Mouse (Mus musculus) bone marrow macrophage, adult 2 months (primary cell): ENCODE data around the gene Psmb3.

Experiments used
- CTCF ChIP-seq: IDR thresholded peaks from 2 replicates; pipeline ENCODE4 v1.5.1; 2012; ENCODE audit warnings: low read depth, mild to moderate bottlenecking, low read length, moderate library complexity
- POLR2A ChIP-seq: IDR thresholded peaks from 2 replicates; pipeline ENCODE4 v1.6.1; 2012; ENCODE audit warnings: mild to moderate bottlenecking, low read depth, low read length, borderline replicate concordance

- TF ChIP-seq CTCF (no peak), POLR2A (no peak)
Observed at GRCm38 (mm10) chr11:97654210-97654609, 49.0 kb upstream of the Psmb3 start.
